Mouse (Mus musculus) c-Kit-positive CD71-positive TER-119-negative erythroid progenitor cells, embryonic 14.5 days (primary cell): Measurements from ENCODE around the gene Gm45021.
"Not testable (repeated sequence)": the region's sequence is repeated elsewhere in the genome, so short reads cannot be mapped to it uniquely, and the experiment has no call there.

Source experiments
- DNase-seq: peaks from one replicate; pipeline ENCODE4 v3.0.0-alpha.2; 2013; ENCODE audit warnings: low read depth

The Gm45021 gene

GRCm38 (mm10) chr6:48620031-48620430, 30.6 kb downstream of the Gm45021 start:
- DNase-seq: no peak

GRCm38 (mm10) chr6:48622186-48622843, 32.9 kb downstream of the Gm45021 start:
- DNase-seq: not testable (repeated sequence)

GRCm38 (mm10) chr6:48623460-48623859, 34.0 kb downstream of the Gm45021 start:
- no peak for DNase-seq

- no peak for DNase-seq
These were observed 37.1 kb downstream of the Gm45021 start, which contains the start of gene AI854703 for GRCm38 (mm10) chr6:48626464-48626863. Gene AI854703, plus strand, starts transcription at chr6:48626764.

- DNase-seq: peak; percentile 13
These were observed 37.6 kb downstream of the Gm45021 start for GRCm38 (mm10) chr6:48626984-48627383.

GRCm38 (mm10) chr6:48627511-48627924, 38.1 kb downstream of the Gm45021 start:
- no peak for DNase-seq

- no peak for DNase-seq
These were observed 39.0 kb downstream of the Gm45021 start for GRCm38 (mm10) chr6:48628377-48628776.

GRCm38 (mm10) chr6:48628808-48629660, 39.6 kb downstream of the Gm45021 start:
- DNase-seq: no peak

- DNase-seq: no peak
These were observed 40.2 kb downstream of the Gm45021 start for GRCm38 (mm10) chr6:48629661-48630034.

- DNase-seq: no peak
These were observed 41.4 kb downstream of the Gm45021 start for GRCm38 (mm10) chr6:48630831-48631230.

GRCm38 (mm10) chr6:48635105-48635504, 45.7 kb downstream of the Gm45021 start:
- DNase-seq: peak; percentile 11

- DNase-seq: no peak
These were observed 47.1 kb downstream of the Gm45021 start for GRCm38 (mm10) chr6:48636515-48636914.

GRCm38 (mm10) chr6:48637811-48638500, 48.5 kb downstream of the Gm45021 start:
- no peak for DNase-seq

GRCm38 (mm10) chr6:48638553-48638952, 49.1 kb downstream of the Gm45021 start:
- DNase-seq: no peak

- DNase-seq: no peak
These were observed 52.0 kb downstream of the Gm45021 start for GRCm38 (mm10) chr6:48641391-48641790.

- DNase-seq: peak; percentile 39
These were observed 53.4 kb downstream of the Gm45021 start for GRCm38 (mm10) chr6:48642764-48643292.

- peak; percentile 40 for DNase-seq
These were observed 56.4 kb downstream of the Gm45021 start for GRCm38 (mm10) chr6:48645660-48646308.

GRCm38 (mm10) chr6:48646309-48646690, 56.9 kb downstream of the Gm45021 start:
- no peak for DNase-seq

GRCm38 (mm10) chr6:48646995-48647394, 57.6 kb downstream of the Gm45021 start, which contains the start of gene Gimap8:
Gene Gimap8, plus strand, starts transcription at chr6:48647234.
- no peak for DNase-seq

GRCm38 (mm10) chr6:48647611-48648010, 58.2 kb downstream of the Gm45021 start:
- DNase-seq: no peak

GRCm38 (mm10) chr6:48648779-48649178, 59.4 kb downstream of the Gm45021 start:
- DNase-seq: no peak

- DNase-seq: no peak
These were observed 60.6 kb downstream of the Gm45021 start for GRCm38 (mm10) chr6:48650041-48650440.
